8 mouse cellular contexts compared by ENCODE assay signal in the genomic region with DNA sequence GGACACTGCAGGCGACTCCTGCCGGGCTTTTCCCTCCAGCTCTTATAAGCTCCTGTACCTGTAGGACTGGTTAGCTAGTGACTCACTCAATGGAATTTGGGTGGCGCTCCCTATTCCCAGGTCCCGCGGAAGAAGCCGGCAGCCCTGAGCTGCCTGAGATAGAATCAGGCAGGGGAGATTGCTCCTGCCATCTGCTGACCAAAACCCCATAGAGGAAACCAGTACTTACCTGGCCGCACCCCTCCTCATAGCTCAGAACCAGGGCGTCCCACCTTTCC. TPM values are rescaled to one million over a fixed set of nuclear protein-coding genes. Genes with fewer than 3 reads are reported as not detected.
A peak's percentile ranks its signal among the peaks of the same experiment; 100 is the strongest.
DNase-seq lines count a peak whose midpoint lies in the region; ATAC-seq lines count a peak whose summit lies in the region.

TSS of gene Tacstd2 (minus strand) at position 20 of the 278 bp plus-strand sequence.

- peaks cover 17% of the 10 kb centered on the region for H3K4me1 ChIP-seq in heart, embryonic 12.5 days (replicated peaks)
- H3K4me1 ChIP-seq in forebrain, embryonic 15.5 days = peaks cover 13% of the 10 kb centered on the region
- peaks cover 21% of the 10 kb centered on the region for H3K4me1 ChIP-seq in midbrain, embryonic 15.5 days

- H3K9ac ChIP-seq in heart, embryonic 12.5 days = no peak within 1 kb of the TSS
- H3K9ac ChIP-seq in forebrain, embryonic 15.5 days (replicated peaks) = peak within 1 kb of the TSS; percentile 17; the same call in 1 of the 2 replicates
- peak within 1 kb of the TSS; percentile 35 for H3K9ac ChIP-seq in midbrain, embryonic 15.5 days

- H3K27me3 ChIP-seq in heart, embryonic 12.5 days (replicated peaks) = peaks cover 60% of the 10 kb centered on the region
- H3K27me3 ChIP-seq in forebrain, embryonic 15.5 days = peaks cover 51% of the 10 kb centered on the region
- H3K27me3 ChIP-seq in midbrain, embryonic 15.5 days (replicated peaks) = peaks cover 60% of the 10 kb centered on the region

- ATAC-seq in heart, embryonic 12.5 days (ENCODE audit: insufficient number of reproducible peaks, low FRiP score) = no peak
- no peak for ATAC-seq in forebrain, embryonic 15.5 days (replicated peaks)
- ATAC-seq in midbrain, embryonic 15.5 days (replicated peaks) = no peak
- ATAC-seq in megakaryocyte-erythroid progenitor cell, adult 5-6 weeks (replicated peaks; ENCODE audit: low FRiP score, low TSS enrichment, poor library complexity, severe bottlenecking) = no peak

- no peaks in the 10 kb centered on the region for H3K9me3 ChIP-seq in heart, embryonic 12.5 days (replicated peaks)
- H3K9me3 ChIP-seq in forebrain, embryonic 15.5 days = no peaks in the 10 kb centered on the region
- H3K9me3 ChIP-seq in midbrain, embryonic 15.5 days = no peaks in the 10 kb centered on the region

- no peak for DNase-seq in heart, postnatal 10 days
- peak; percentile 29 to 52 for DNase-seq in kidney, postnatal 4 days
- DNase-seq in spleen, postnatal 36 days (ENCODE audit: low spot score in 2 of 2) = no peak
- no peak for DNase-seq in layer of hippocampus, adult 8-10 months (ENCODE audit: low spot score in 2 of 2)

- no peaks in the 10 kb centered on the region for H3K36me3 ChIP-seq in heart, embryonic 12.5 days
- no peaks in the 10 kb centered on the region for H3K36me3 ChIP-seq in forebrain, embryonic 15.5 days
- H3K36me3 ChIP-seq in midbrain, embryonic 15.5 days (replicated peaks) = no peaks in the 10 kb centered on the region

- peak within 1 kb of the TSS; percentile 50 for H3K4me3 ChIP-seq in heart, embryonic 12.5 days
- peak within 1 kb of the TSS; percentile 46 for H3K4me3 ChIP-seq in forebrain, embryonic 15.5 days
- H3K4me3 ChIP-seq in midbrain, embryonic 15.5 days = peak within 1 kb of the TSS; percentile 50

- intact Hi-C loops in heart, postnatal 10 days (cut with DNase I) = loop anchor here (10.0 kb wide), 1 partner anchor 341 kb away; no protein-coding TSS in a partner anchor

- peak within 1 kb of the TSS; percentile 83 for H3K4me2 ChIP-seq in heart, embryonic 12.5 days
- peak within 1 kb of the TSS; percentile 78 for H3K4me2 ChIP-seq in forebrain, embryonic 15.5 days (replicated peaks)
- peak within 1 kb of the TSS; percentile 77 for H3K4me2 ChIP-seq in midbrain, embryonic 15.5 days

- WGBS in heart, embryonic 12.5 days = 3% methylated on average over 8 of the region's 8 CpGs
- WGBS in forebrain, embryonic 15.5 days = 4% methylated on average over 8 of the region's 8 CpGs
- WGBS in midbrain, embryonic 15.5 days = 3% methylated on average over 8 of the region's 8 CpGs

- H3K27ac ChIP-seq in heart, embryonic 12.5 days (ENCODE audit: poor library complexity, severe bottlenecking) = no peak within 1 kb of the TSS
- no peak within 1 kb of the TSS for H3K27ac ChIP-seq in forebrain, embryonic 15.5 days (replicated peaks)
- no peak within 1 kb of the TSS for H3K27ac ChIP-seq in midbrain, embryonic 15.5 days

RNA-seq across cellular contexts. Expression of gene Tacstd2, which starts in this region (rescaled TPM):
- 0.49 and 2.0 TPM in 2 replicates for polyA plus RNA-seq in heart, embryonic 12.5 days (2016; fragmentation: Nextera tagmentation; extraction: Ambion mirVana)
- not detected for total RNA-seq in heart, postnatal 10 days (2021)
- 0.47 and 0.55 TPM in 2 replicates for polyA plus RNA-seq in forebrain, embryonic 15.5 days (2015; fragmentation: Nextera tagmentation; extraction: Ambion mirVana)
- 1.5 and 2.1 TPM in 2 replicates for polyA plus RNA-seq in midbrain, embryonic 15.5 days (2015; fragmentation: Nextera tagmentation; extraction: Ambion mirVana)
- total RNA-seq in layer of hippocampus, adult 8-10 months (2022) = 1 to 10 TPM; 1.3 to 1.6 (median 1.4) TPM
- total RNA-seq in megakaryocyte-erythroid progenitor cell, adult 5-6 weeks (2014; fragmentation: Nextera tagmentation) = 7.3 and 8.7 TPM in 2 replicates
- 6.5 and 15.5 TPM in 2 replicates for total RNA-seq in megakaryocyte-erythroid progenitor cell, adult 5-6 weeks (2017)

Comparison
In these comparisons a context has a peak if more than half of its experiments do, and no peak if none do; other contexts are left out.
1. DNase-seq: peak in kidney, postnatal 4 days (2 of 2); none in heart, postnatal 10 days (0 of 2), spleen, postnatal 36 days (0 of 2) and layer of hippocampus, adult 8-10 months (0 of 2).
2. Peak in every context shown above with its lines, with median percentiles within 50 percentile points of each other: H3K4me2 ChIP-seq and H3K4me3 ChIP-seq.